Mouse (Mus musculus): ENCODE data around the gene Fgfr2. TPM values are rescaled to one million over a fixed set of nuclear protein-coding genes. Genes with fewer than 3 reads are reported as not detected.

Gene Fgfr2
- polyA plus RNA-seq, 1 experiment from 2014 or later = 123 TPM

- Histone ChIP-seq H3K27me3 (no peaks in the 10 kb centered on the region), H3K4me2 (replicated peaks) (peak overlapping the region; percentile 35), H3K9ac (no peak overlapping the region), H3K4me3 (no peak overlapping the region), H3K27ac (no peak overlapping the region), H3K36me3 (no peaks in the 10 kb centered on the region), H3K4me1 (peaks cover 25% of the 10 kb centered on the region), H3K9me3 (peaks cover 4% of the 10 kb centered on the region; the same call in 1 of the 2 replicates)
- WGBS = 42% methylated on average over 13 of the region's 13 CpGs
- ATAC-seq (ENCODE audit: low FRiP score, low read depth) = no peak
These were observed 2754.9 kb downstream of the Fgfr2 start for GRCm38 (mm10) chr7:130368036-130368826.

GRCm38 (mm10) chr7:130367222-130368035, 2755.7 kb downstream of the Fgfr2 start:
- Histone ChIP-seq H3K27me3 (no peaks in the 10 kb centered on the region), H3K4me3 (no peak overlapping the region), H3K4me2 (replicated peaks) (no peak overlapping the region), H3K36me3 (no peaks in the 10 kb centered on the region), H3K4me1 (peaks cover 25% of the 10 kb centered on the region), H3K9me3 (peaks cover 4% of the 10 kb centered on the region; the same call in 1 of the 2 replicates), H3K27ac (no peak overlapping the region), H3K9ac (no peak overlapping the region)
- no peak for ATAC-seq (ENCODE audit: low FRiP score, low read depth)
- 36% methylated on average over 12 of the region's 12 CpGs for WGBS

GRCm38 (mm10) chr7:130365711-130366110, 2757.4 kb downstream of the Fgfr2 start:
- peaks cover 4% of the 10 kb centered on the region; the same call in 1 of the 2 replicates for H3K9me3 ChIP-seq
- WGBS = 93% methylated on average over 10 of the region's 10 CpGs
- peaks cover 25% of the 10 kb centered on the region for H3K4me1 ChIP-seq
- H3K4me2 ChIP-seq (replicated peaks) = no peak overlapping the region
- no peak overlapping the region for H3K27ac ChIP-seq
- H3K9ac ChIP-seq = no peak overlapping the region
- ATAC-seq (ENCODE audit: low FRiP score, low read depth) = no peak
- H3K36me3 ChIP-seq = no peaks in the 10 kb centered on the region
- no peaks in the 10 kb centered on the region for H3K27me3 ChIP-seq
- H3K4me3 ChIP-seq = no peak overlapping the region

- Histone ChIP-seq H3K36me3 (no peaks in the 10 kb centered on the region), H3K4me1 (no peaks in the 10 kb centered on the region), H3K4me2 (replicated peaks) (no peak overlapping the region), H3K9ac (no peak overlapping the region), H3K27ac (peak overlapping the region; percentile 29; the same call in 1 of the 2 replicates), H3K27me3 (no peaks in the 10 kb centered on the region), H3K4me3 (no peak overlapping the region), H3K9me3 (no peaks in the 10 kb centered on the region)
- ATAC-seq (ENCODE audit: low FRiP score, low read depth) = no peak
- WGBS = 76% methylated on average over 6 of the region's 6 CpGs
These were observed 2782.6 kb downstream of the Fgfr2 start for GRCm38 (mm10) chr7:130340412-130341152.

GRCm38 (mm10) chr7:130337601-130338000, 2785.5 kb downstream of the Fgfr2 start:
- peaks cover 10% of the 10 kb centered on the region; the same call in 1 of the 2 replicates for H3K4me1 ChIP-seq
- no peak overlapping the region for H3K4me3 ChIP-seq
- no peaks in the 10 kb centered on the region for H3K36me3 ChIP-seq
- H3K27me3 ChIP-seq = no peaks in the 10 kb centered on the region
- no peak for ATAC-seq (ENCODE audit: low FRiP score, low read depth)
- no peak overlapping the region for H3K9ac ChIP-seq
- H3K4me2 ChIP-seq (replicated peaks) = no peak overlapping the region
- WGBS = 91% methylated on average over 7 of the region's 7 CpGs
- H3K27ac ChIP-seq = no peak overlapping the region
- H3K9me3 ChIP-seq = no peaks in the 10 kb centered on the region

GRCm38 (mm10) chr7:130335440-130336051, 2787.6 kb downstream of the Fgfr2 start:
- H3K9me3 ChIP-seq = no peaks in the 10 kb centered on the region
- no peak overlapping the region for H3K27ac ChIP-seq
- H3K4me1 ChIP-seq = peaks cover 13% of the 10 kb centered on the region; the same call in 1 of the 2 replicates
- H3K36me3 ChIP-seq = no peaks in the 10 kb centered on the region
- no peak overlapping the region for H3K9ac ChIP-seq
- 30% methylated on average over 4 of the region's 4 CpGs for WGBS
- no peak overlapping the region for H3K4me2 ChIP-seq (replicated peaks)
- H3K27me3 ChIP-seq = no peaks in the 10 kb centered on the region
- H3K4me3 ChIP-seq = no peak overlapping the region
- no peak for ATAC-seq (ENCODE audit: low FRiP score, low read depth)

GRCm38 (mm10) chr7:130332515-130333220, 2790.5 kb downstream of the Fgfr2 start:
- ATAC-seq (ENCODE audit: low FRiP score, low read depth) = 0 out of 2 replicates have a peak, but pooled peaks have one; percentile 19
- Histone ChIP-seq H3K4me2 (replicated peaks) (no peak overlapping the region), H3K9me3 (no peaks in the 10 kb centered on the region), H3K4me1 (peaks cover 20% of the 10 kb centered on the region), H3K27me3 (no peaks in the 10 kb centered on the region; the same call in 1 of the 2 replicates), H3K4me3 (no peak overlapping the region), H3K36me3 (no peaks in the 10 kb centered on the region), H3K9ac (no peak overlapping the region), H3K27ac (peak overlapping the region; percentile 58)
- 74% methylated on average over 11 of the region's 11 CpGs for WGBS

- no peak overlapping the region for H3K27ac ChIP-seq
- peaks cover 5% of the 10 kb centered on the region; the same call in 1 of the 2 replicates for H3K27me3 ChIP-seq
- 9% methylated on average over 15 of the region's 15 CpGs for WGBS
- H3K4me3 ChIP-seq = peak overlapping the region; percentile 10; the same call in 1 of the 2 replicates
- H3K9me3 ChIP-seq = no peaks in the 10 kb centered on the region
- H3K4me2 ChIP-seq (replicated peaks) = peak overlapping the region; percentile 48
- H3K4me1 ChIP-seq = peaks cover 45% of the 10 kb centered on the region
- H3K36me3 ChIP-seq = no peaks in the 10 kb centered on the region
- H3K9ac ChIP-seq = peak overlapping the region; percentile 19; the same call in 1 of the 2 replicates
- no peak for ATAC-seq (ENCODE audit: low FRiP score, low read depth)
These were observed 2795.4 kb downstream of the Fgfr2 start for GRCm38 (mm10) chr7:130327603-130328365.

- H3K4me3 ChIP-seq = no peak overlapping the region
- H3K4me1 ChIP-seq = peaks cover 40% of the 10 kb centered on the region
- peaks cover 5% of the 10 kb centered on the region; the same call in 1 of the 2 replicates for H3K27me3 ChIP-seq
- WGBS = 69% methylated on average over 15 of the region's 15 CpGs
- H3K36me3 ChIP-seq = no peaks in the 10 kb centered on the region
- H3K27ac ChIP-seq = no peak overlapping the region
- H3K4me2 ChIP-seq (replicated peaks) = no peak overlapping the region
- H3K9me3 ChIP-seq = no peaks in the 10 kb centered on the region
- ATAC-seq (ENCODE audit: low FRiP score, low read depth) = 0 out of 2 replicates have a peak, but pooled peaks have one; percentile 26
- no peak overlapping the region for H3K9ac ChIP-seq
These were observed 2797.1 kb downstream of the Fgfr2 start for GRCm38 (mm10) chr7:130325983-130326433.

- Histone ChIP-seq H3K9ac (no peak overlapping the region), H3K27ac (peak overlapping the region; percentile 56), H3K4me3 (no peak overlapping the region), H3K27me3 (peaks cover 5% of the 10 kb centered on the region; the same call in 1 of the 2 replicates), H3K9me3 (no peaks in the 10 kb centered on the region), H3K36me3 (no peaks in the 10 kb centered on the region), H3K4me1 (peaks cover 46% of the 10 kb centered on the region), H3K4me2 (replicated peaks) (no peak overlapping the region)
- 27% methylated on average over 14 of the region's 14 CpGs for WGBS
- peak; percentile 30; the same call in 1 of the 2 replicates for ATAC-seq (ENCODE audit: low FRiP score, low read depth)
These were observed 2798.3 kb downstream of the Fgfr2 start for GRCm38 (mm10) chr7:130324716-130325401.
